Mouse (Mus musculus) spleen, embryonic (tissue): ENCODE results near the gene Ankrd45.
"Not testable (repeated sequence)": the region's sequence is repeated elsewhere in the genome, so short reads cannot be mapped to it uniquely, and the experiment has no call there.

ENCODE experiments used
- CTCF ChIA-PET: fragments of 350-600 bp; sonication (Branson Sonifier 250); formaldehyde crosslinking; loops from one replicate; lab custom pipeline; 2022; lab: Charles Lee

The Ankrd45 gene

DNA sequence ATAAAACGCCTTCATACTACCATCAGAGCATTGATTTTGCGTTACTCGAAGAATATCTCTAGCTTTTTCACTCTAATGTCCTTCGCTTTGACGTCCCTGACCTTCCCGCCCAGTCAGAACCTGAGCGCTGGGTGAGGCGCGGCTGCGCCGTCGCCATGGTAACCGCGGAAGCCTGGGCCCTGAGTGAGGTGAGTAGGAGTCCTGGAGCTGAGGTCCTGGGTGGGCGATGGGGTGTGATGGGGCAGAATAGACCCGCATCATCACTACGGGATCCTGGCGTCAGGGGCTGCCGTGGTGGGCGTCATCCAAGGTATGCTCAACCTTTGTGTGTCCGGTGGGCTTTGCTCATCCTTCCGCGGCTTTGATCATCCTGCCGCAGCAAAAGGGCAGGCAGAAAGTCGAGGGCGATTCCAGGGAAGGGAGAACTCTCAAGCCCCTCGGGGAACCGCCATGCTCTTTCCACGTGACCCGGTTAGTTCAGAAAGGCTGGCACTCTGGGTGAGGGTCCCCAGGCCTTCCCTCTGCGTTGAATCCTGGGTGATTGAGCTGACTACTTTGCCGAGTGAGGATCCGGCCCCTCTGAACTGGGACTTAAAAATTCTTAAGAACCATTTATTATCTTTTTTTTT, at the start of gene Ankrd45:
TSS of gene Ankrd45 (plus strand) at position 161 of the 629 bp plus-strand sequence.
- CTCF ChIA-PET = no interaction called here

DNA sequence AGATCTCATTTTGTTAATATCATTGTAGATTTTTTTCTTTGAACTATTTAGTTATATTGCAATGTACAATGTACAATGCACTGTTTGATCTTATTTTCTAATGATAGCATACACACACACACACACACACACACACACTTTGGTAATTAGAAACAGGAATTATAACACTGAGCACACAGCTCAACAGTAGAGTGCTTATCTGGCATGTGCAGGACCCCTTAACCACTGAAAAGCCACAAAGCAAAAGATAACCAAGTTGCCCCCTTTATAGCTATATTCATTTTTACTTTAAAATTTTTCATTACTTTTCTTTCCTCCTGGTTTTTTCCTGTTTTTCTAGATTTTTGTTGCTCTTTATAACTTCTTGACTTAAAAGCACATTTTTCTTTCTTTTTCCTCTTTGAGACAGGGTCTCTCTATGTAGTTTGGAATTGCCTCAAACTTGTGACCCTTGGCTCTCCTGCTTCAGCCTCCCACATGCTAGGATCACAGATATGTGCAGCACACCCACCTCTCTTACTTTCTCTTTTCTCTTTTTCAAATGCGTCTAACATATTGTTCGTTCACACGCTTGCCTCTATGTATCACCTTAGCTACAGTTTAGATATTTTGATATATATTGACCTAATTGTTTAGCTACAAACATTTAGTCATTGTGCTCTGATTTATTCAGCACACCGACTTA, 42.6 kb upstream of the Ankrd45 start:
- CTCF ChIA-PET = no interaction called here

- CTCF ChIA-PET = no interaction called here
These were observed 38.6 kb upstream of the Ankrd45 start for GRCm38 (mm10) chr1:161103842-161104241.

DNA sequence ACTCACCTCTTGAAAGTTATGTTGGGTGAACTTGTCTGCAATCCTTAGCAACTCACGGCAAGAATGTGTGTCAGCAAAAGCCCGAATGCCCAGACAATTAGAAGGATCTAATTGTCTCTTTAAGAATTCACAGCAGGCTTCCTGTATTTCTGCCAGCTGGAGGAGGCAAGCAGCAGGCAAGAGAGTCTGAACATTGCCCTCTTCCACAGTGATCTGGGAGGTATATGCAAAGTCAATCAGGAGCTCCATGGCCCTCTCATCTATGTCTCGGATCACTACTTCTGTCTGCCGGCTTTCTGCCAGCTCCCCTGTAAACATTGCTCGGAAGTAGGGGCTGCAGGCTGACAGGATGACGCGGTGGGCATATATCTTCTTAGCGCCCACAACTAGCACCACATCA, 33.3 kb upstream of the Ankrd45 start:
- CTCF ChIA-PET = interaction anchor here (0.5 kb wide), 1 partner anchor 37 kb away, joined by 14 read pairs; no protein-coding TSS in a partner anchor

DNA sequence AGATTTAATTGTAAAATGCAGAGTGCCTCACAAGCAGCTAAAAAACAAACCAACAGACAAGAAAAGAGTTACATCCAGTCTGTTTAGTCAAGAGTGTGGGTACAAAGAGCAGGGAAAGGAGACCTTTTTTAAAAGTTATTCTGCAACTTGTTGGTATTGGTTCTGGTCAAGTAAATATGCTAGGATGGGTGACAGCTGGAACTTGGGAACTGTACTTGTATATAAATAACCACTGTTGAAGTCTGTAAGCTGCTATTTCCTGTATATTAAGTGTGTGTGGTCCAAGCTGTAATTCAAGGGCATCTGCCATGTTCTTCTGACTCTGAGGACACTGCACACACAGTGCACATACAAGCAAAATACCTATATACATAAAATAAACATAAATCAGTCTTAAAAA, 27.9 kb upstream of the Ankrd45 start:
- CTCF ChIA-PET = no interaction called here

- CTCF ChIA-PET = interaction anchor here (0.7 kb wide), 1 partner anchor 20 kb away, joined by 4 read pairs; no protein-coding TSS in a partner anchor
These were observed 19.7 kb upstream of the Ankrd45 start for GRCm38 (mm10) chr1:161122661-161123418.

DNA sequence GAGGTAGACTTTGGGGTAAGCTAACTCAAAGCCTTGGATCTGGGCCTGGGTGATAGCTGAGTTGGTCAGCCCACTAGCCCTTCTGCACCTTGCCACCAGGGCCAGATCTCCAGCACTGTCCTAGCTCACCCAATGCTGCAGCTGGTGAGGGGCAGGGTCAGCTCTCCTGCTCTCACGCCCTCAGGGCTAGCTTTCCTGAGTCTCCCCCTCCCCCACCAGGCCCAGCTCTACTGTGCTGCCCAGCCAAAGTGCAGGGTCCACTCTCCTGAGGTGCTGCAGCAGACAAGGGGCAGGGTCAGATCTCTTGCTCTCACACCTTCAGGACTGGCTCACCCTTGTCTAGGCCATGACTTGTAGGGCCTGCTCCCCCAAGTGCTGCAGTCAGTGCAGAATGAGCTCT, 16.0 kb upstream of the Ankrd45 start:
- CTCF ChIA-PET = interaction anchor here (0.6 kb wide), 1 partner anchor 207 kb away, joined by 3 read pairs; no protein-coding TSS in a partner anchor

GRCm38 (mm10) chr1:161130726-161131664, 11.5 kb upstream of the Ankrd45 start, which contains the start of gene Klhl20:
TSS of gene Klhl20 (minus strand) at chr1:161131511.
- CTCF ChIA-PET = interaction anchor here (0.6 kb wide), 1 partner anchor 129 kb away, joined by 11 read pairs; no protein-coding TSS in a partner anchor

DNA sequence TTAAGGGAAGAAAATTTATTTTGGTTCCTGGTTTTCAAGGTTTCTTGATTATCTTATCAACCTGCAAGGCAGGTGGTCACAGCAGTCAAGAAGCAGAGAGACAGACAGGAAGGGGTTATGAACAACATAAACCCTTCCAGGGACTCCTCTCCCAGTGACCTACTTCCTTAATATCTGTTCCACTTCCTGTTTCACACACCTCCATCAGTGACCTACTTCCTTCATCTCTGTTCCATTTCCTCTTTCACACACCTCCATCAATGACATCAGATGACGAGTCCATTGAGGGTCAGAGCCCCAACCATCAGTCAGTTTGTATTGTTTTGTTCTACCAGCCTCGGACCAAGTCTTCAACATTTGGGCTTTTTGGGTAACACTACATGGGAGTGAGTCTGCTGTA, 3.0 kb upstream of the Ankrd45 start:
- CTCF ChIA-PET = interaction anchor here (0.7 kb wide), 1 partner anchor 599 kb away, joined by 10 read pairs; no protein-coding TSS in a partner anchor

GRCm38 (mm10) chr1:161140026-161140762, 2.3 kb upstream of the Ankrd45 start:
- CTCF ChIA-PET = no interaction called here

DNA sequence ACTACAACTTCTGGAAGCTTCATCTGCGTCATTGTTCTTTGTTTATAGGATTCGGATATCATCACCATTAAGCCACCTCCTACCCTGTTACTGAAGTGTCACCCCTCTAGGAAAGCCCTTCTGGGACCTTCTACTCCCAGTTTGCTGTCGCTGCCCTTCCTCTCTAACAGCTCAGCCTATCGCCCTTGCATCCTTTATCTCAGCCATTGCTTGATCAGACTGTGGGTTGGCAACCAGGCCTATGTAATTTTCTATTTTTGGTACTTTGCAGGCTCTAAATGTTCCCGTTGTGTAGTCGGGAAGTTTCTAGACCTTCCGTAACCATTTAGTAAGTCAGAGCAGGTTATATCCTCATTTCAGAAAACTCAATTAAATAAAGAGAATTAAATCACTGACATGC, 725 bp downstream of the Ankrd45 start:
- CTCF ChIA-PET = interaction anchor here (0.6 kb wide), 1 partner anchor 20 kb away, joined by 4 read pairs; no protein-coding TSS in a partner anchor

DNA sequence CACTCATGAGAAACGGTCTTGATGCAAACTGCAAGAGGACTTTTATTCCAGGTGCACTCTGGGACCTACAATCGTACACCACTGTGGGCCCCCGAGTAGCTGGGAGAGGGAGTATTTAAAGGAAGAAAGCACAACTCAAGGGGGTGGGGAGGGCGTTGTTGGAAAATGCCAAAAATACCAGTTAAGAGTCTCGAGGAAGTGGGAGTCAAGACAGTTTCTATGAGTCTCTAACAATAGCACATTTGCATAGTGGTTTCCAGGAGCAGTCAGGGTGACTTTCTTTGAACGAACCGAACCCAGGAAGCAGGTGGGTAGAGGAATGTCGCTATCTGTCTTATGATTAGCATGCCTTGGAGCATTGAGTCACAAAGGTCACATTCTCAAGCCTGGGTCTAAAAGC, 3.1 kb downstream of the Ankrd45 start:
- CTCF ChIA-PET = not testable (repeated sequence)

DNA sequence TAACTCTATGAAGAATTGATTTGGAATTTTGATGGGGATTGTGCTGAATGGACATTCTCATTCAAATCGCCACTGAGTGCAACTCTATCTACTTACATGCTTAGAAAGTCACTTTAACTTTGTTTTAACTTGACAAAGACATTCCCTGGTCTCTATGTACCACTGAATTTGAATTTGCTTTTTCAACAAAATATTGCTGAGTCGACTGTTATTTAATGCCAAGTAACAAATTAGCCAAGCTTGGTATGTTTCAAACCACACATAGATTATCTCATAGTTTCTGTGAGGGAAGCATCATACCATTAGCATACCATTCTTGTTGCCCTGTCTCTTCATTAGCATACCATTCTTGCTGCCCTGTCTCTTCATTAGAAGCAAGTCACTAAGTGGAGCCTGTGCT, 5.4 kb downstream of the Ankrd45 start:
- CTCF ChIA-PET = no interaction called here

DNA sequence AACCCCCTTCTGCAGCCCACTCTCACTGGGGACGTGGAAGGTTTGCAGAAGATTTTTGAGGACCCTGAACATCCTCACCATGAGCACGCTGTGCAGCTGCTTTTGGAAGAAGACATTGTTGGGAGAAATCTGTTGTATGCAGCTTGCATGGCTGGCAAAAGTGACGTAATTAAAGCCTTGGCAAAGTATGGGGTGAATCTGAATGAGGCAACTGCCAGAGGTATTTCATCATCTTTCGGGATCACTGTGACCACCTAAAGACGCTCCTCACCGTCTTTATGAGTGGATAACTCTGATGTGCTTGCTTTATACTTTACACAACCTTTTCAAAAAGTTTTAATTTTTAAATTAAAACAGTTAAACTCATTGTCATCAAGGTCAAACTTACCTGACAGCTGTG, 8.6 kb downstream of the Ankrd45 start:
- CTCF ChIA-PET = no interaction called here

GRCm38 (mm10) chr1:161156546-161156945, 14.1 kb downstream of the Ankrd45 start:
- CTCF ChIA-PET = interaction anchor here (0.6 to 0.8 kb wide), 6 partner anchors 9 to 1805 kb away, joined by 3 to 17 read pairs (median 4); no protein-coding TSS in a partner anchor

- CTCF ChIA-PET = interaction anchor here (0.6 kb wide), 1 partner anchor 17 kb away, joined by 7 read pairs; no protein-coding TSS in a partner anchor
These were observed 16.7 kb downstream of the Ankrd45 start, which contains the start of gene Tex50 for GRCm38 (mm10) chr1:161159214-161159613. TSS of gene Tex50 (minus strand) at chr1:161159314.

GRCm38 (mm10) chr1:161160266-161160665, 17.8 kb downstream of the Ankrd45 start:
- CTCF ChIA-PET = interaction anchor here (0.6 kb wide), 1 partner anchor 152 kb away, joined by 3 read pairs; no protein-coding TSS in a partner anchor

GRCm38 (mm10) chr1:161170651-161171050, 28.2 kb downstream of the Ankrd45 start:
- CTCF ChIA-PET = no interaction called here

DNA sequence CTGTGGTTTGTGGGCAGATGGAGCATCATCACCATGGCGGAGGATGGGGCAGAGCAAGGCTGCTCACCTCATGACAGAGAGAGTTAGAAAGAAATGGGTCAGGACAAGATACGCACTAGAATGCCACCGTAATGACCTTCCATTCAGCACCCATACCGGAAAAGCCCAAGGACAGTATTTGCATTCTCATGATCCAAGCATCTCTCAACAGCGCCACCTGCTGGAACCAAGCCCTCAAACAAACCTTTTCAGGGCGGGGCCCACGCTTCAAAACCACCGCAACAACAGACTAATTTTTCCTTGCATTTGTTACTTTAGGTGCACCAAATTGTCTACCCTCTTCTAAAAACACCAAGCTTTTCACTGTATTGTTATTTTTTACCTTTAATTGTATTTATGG, 38.2 kb downstream of the Ankrd45 start:
- CTCF ChIA-PET = no interaction called here

- CTCF ChIA-PET = interaction anchor here (0.7 kb wide), 1 partner anchor 50 kb away, joined by 4 read pairs; no protein-coding TSS in a partner anchor
These were observed 39.9 kb downstream of the Ankrd45 start for GRCm38 (mm10) chr1:161182386-161182785.
